Mouse (Mus musculus) embryonic fibroblast, embryonic 13.5 days (primary cell): ENCODE measurements around the gene Zbtb42.

Experiments used
- CTCF ChIP-seq: IDR thresholded peaks from 2 replicates; pipeline ENCODE4 v1.5.1; 2011; ENCODE audit warnings: mild to moderate bottlenecking, control low read depth, low read length, moderate library complexity, borderline replicate concordance; ENCODE audit not compliant: insufficient read depth
- POLR2A ChIP-seq: IDR thresholded peaks from 2 replicates; pipeline ENCODE4 v1.6.1; 2011; ENCODE audit warnings: low read depth, mild to moderate bottlenecking, control low read depth, low read length, moderate library complexity

- TF ChIP-seq POLR2A = 0 out of 2 replicates have a peak, but pooled peaks have one; percentile 38
- TF ChIP-seq CTCF = no peak
Measured at GRCm38 (mm10) chr12:112672744-112673575, 5.7 kb upstream of the Zbtb42 start.
